Mouse (Mus musculus): ENCODE results near the gene Polr3gl.

DNA sequence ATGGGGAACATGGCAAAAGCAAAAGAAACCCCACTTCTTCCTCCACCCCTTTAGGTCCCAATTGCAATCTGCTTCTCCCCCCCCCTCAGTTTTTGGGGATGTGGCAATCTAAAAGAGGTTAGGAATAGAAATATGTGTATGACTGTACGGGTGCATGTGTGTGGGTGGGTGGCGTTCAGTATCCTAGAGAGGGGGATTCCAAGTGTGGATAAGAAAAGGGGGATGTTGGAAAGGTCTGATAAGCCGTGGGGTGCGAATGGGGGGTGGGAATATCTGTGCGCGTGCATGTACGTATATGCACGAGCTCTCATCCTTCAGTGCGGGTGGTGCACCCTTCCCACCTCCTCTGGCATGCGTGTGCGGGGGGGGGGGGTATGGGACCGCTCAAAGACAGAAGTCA, 2.9 kb upstream of the Polr3gl start:
- no peak for TF ChIP-seq CTCF (IDR thresholded peaks at IDR 0.05; ENCODE audit: control insufficient read depth, insufficient read depth, insufficient replicate concordance, low read depth, low read length)
- no peak for TF ChIP-seq POLR2A (IDR thresholded peaks at IDR 0.05; ENCODE audit: control insufficient read depth, low read depth, low read length)

All from testis, adult 2 months (tissue).